Mouse (Mus musculus): ENCODE results near the gene Furin. TPM values are rescaled to one million over a fixed set of nuclear protein-coding genes. Genes with fewer than 3 reads are reported as not detected.

Furin gene
- polyA plus RNA-seq, 1 experiment from 2014 or later = 120 TPM

DNA sequence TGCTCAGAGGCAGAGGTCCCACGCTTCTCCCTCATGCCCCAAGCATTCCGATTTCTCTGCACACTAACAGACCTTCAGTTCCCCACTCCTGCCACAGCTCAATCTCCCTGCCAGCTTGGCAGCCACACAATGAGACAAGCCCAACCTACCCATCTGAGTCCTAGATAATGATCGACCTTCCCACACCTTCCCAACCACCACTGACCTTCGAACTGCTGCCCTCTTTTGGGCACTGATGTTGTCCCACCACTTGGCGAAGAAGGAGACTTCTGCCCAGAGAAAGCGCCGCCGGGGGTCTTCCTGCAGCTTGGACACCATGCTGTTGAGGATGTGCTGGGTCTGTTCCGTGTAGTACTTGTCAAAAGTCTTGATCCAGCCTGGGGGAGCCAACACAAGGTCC is 37.2 kb downstream of the Furin start:
- DNase-seq (ENCODE audit: low read depth, low spot score) (no peak), ATAC-seq (no peak)
- ChIA-PET POLR2A (no interaction called here), CTCF (interaction anchor here (4.2 kb wide), 1 partner anchor 26 kb away, joined by 20 read pairs; the partner anchor contains the start of genes Hddc3 and Unc45a)
- in situ Hi-C loops (cut with MboI; ENCODE audit: low pct_unique_long_range_greater_than_20kb) = no loop called here
- TF ChIP-seq CTCF (IDR thresholded peaks at IDR 0.05) = no peak
- H3K27me3 ChIP-seq = no peaks in the 10 kb centered on the region

DNA sequence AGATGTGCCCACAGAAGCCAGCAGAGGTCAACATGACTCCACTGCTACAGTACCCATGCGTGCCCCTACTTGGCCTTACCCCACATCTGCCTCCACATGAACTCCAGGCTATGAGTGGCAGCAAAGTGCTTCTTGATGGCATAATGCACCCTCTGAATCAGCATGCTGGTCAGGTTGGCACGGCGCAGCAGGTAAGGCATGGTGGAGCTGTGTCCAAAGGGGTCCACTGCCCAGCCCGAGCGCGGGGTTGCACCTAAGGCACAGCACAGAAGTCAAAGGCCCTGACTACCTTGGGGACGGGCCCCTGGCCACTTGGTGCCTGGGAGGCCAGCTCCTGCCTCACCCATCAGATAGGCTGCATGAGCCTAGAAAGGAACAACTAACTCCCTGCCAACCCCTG is 38.0 kb downstream of the Furin start:
- no peaks in the 10 kb centered on the region for H3K27me3 ChIP-seq
- POLR2A ChIA-PET = interaction anchor here (1.5 kb wide), 1 partner anchor 11 kb away, joined by 3 read pairs; no protein-coding TSS in a partner anchor
- ATAC-seq = no peak
- no peak for TF ChIP-seq CTCF (IDR thresholded peaks at IDR 0.05)
- in situ Hi-C loops (cut with MboI; ENCODE audit: low pct_unique_long_range_greater_than_20kb) = no loop called here
- DNase-seq (ENCODE audit: low read depth, low spot score) = no peak
- CTCF ChIA-PET = interaction anchor here (1.2 to 4.2 kb wide), 2 partner anchors 10 to 25 kb away, joined by 3 to 20 read pairs; partner anchors contain the start of genes Hddc3 and Unc45a

DNA sequence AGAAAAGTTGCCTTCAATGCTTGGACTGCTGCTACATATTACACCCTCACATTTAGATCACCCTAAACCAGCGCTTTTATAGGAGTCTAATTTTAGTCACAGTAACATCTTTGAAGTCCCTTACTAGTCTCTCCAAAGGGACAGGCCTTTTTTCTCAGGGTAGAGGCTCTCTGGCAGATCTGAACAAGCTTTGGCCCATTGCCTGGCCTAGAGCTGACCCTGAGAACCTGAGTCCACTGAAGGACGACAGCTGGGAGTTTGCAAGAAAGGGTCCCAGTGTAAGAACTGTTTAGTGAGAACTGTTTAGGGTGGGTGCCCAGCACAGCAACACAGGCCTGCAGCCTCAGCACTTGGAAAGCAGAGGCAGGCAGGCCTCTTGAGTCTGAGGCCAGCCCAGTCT is 39.5 kb downstream of the Furin start:
- POLR2A ChIA-PET = no interaction called here
- in situ Hi-C loops (cut with MboI; ENCODE audit: low pct_unique_long_range_greater_than_20kb) = no loop called here
- no peak for TF ChIP-seq CTCF (IDR thresholded peaks at IDR 0.05)
- no peak for ATAC-seq
- DNase-seq (ENCODE audit: low read depth, low spot score) = no peak
- no peaks in the 10 kb centered on the region for H3K27me3 ChIP-seq
- CTCF ChIA-PET = interaction anchor here (1.3 to 4.2 kb wide), 2 partner anchors 9 to 24 kb away, joined by 3 to 20 read pairs; partner anchors contain the start of genes Hddc3 and Unc45a

DNA sequence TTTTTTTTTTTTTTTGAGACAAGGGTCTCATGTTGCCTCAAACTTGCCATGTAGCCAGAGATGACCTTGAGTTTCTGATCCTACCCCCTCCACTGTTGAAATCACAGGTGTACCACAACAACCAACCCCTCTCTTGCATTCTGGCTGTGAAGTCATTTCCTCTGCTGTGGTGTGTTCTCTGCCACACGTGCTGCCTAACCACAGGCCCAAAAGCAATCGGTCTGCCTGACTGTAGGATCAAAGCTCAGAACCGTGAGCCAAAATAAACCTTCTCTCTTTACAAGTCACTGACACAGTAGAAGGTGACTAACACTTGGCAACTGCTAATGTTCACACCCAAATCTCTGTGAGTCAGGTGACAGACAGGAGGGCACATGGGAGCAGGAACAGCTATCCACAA is 44.8 kb downstream of the Furin start:
- CTCF ChIA-PET = no interaction called here
- no peak for TF ChIP-seq CTCF (IDR thresholded peaks at IDR 0.05)
- DNase-seq (ENCODE audit: low read depth, low spot score) (no peak), ATAC-seq (no peak)
- H3K27me3 ChIP-seq = no peaks in the 10 kb centered on the region
- in situ Hi-C loops (cut with MboI; ENCODE audit: low pct_unique_long_range_greater_than_20kb) = no loop called here
- POLR2A ChIA-PET = no interaction called here

DNA sequence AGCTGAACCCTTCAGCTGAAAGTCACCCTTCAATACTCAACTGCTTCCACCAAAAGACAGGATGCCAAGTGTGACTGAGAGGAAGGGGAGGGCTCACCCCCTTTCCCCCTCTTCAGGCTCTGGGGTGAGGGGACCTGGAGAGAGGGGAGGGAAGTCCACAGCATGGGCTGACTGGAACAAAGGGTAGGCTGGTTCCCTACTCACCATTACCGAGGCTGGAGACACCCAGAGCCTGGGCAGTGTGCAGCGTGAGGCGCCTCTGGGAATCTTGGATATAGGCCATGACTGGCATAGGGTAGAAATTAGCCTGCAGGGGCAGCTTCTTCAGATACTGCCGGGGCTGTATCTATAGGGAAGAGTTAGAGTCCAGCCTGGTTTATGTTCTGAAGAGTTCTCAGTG is 47.2 kb downstream of the Furin start:
- H3K27me3 ChIP-seq = no peaks in the 10 kb centered on the region
- DNase-seq (ENCODE audit: low read depth, low spot score) (no peak), ATAC-seq (no peak)
- TF ChIP-seq CTCF (IDR thresholded peaks at IDR 0.05) = no peak
- in situ Hi-C loops (cut with MboI; ENCODE audit: low pct_unique_long_range_greater_than_20kb) = no loop called here
- ChIA-PET CTCF (interaction anchor here (1.3 to 1.6 kb wide), 2 partner anchors 12 to 15 kb away, joined by 4 to 5 read pairs; partner anchors contain the start of gene Hddc3), POLR2A (interaction anchor here (0.9 kb wide), 1 partner anchor 243 kb away, joined by 3 read pairs; the partner anchor contains the start of gene Idh2)

DNA sequence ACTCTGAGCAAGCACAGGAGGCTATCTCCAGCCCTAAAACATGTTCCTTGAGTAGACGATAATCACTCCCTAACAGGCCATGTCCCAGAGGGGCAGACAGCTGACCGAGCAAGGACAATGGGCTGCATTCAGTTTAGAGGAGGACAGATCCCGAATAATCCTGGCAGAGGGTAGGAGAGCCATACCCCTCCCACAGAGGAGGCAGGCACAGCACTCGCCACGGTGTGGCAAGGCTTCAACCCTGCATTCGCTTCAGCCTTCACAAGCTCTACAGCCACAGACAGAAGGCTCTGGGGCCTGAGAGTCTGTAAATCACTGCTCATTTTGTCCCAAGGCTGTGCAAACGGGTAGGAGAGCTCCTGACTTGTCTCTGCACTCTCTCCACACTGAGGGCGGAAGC is 48.1 kb downstream of the Furin start:
- TF ChIP-seq CTCF (IDR thresholded peaks at IDR 0.05) = no peak
- no peaks in the 10 kb centered on the region for H3K27me3 ChIP-seq
- ChIA-PET POLR2A (no interaction called here), CTCF (interaction anchor here (1.3 to 1.6 kb wide), 3 partner anchors 8 to 14 kb away, joined by 3 to 5 read pairs (median 4); partner anchors contain the start of gene Hddc3)
- ATAC-seq (no peak), DNase-seq (ENCODE audit: low read depth, low spot score) (no peak)
- in situ Hi-C loops (cut with MboI; ENCODE audit: low pct_unique_long_range_greater_than_20kb) = no loop called here

DNA sequence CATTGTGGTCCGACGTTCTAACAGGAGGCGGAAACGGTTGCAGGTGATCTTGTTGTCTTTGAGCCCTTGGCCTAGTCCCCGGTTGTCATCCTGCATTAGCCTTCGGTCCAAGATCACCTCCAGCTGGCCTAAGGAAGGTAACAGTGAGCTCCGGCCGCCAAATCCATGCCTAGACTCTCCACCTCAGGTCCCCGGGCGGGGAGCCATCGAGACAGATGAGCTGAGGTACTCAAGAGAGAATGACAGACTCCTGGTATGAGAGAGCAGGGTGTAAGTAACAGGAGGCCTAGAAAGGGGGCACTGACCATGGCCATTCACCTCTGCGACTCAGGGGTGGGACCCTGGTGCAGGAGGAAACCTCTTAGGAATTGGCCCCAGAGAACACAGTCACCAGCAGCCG is 48.9 kb downstream of the Furin start:
- DNase-seq (ENCODE audit: low read depth, low spot score) (no peak), ATAC-seq (no peak)
- ChIA-PET CTCF (interaction anchor here (1.4 to 1.6 kb wide), 2 partner anchors 9 to 14 kb away, joined by 3 to 5 read pairs; no protein-coding TSS in a partner anchor), POLR2A (interaction anchor here (1.1 kb wide), 1 partner anchor 11 kb away, joined by 3 read pairs; no protein-coding TSS in a partner anchor)
- in situ Hi-C loops (cut with MboI; ENCODE audit: low pct_unique_long_range_greater_than_20kb) = no loop called here
- no peak for TF ChIP-seq CTCF (IDR thresholded peaks at IDR 0.05)
- no peaks in the 10 kb centered on the region for H3K27me3 ChIP-seq

DNA sequence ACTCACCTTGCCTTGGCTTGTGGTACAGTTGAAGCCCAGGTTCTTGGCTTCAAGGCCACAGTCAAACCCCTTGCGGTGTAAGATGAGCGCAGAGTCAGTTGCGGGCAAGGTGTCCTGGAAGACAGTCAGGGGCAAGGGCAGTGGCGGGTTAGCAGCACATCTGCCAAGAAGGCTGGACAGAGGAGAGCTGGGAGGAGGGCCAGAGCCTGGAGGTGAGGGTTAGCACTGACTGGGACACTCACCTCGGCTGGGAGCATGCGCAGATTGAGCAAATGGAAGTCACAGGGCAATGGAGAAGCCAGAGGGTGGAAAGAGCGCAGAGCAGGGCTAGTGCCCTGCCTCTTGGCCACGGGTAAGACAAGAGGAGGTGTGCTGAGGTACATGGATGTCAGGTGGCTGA is 52.3 kb downstream of the Furin start:
- no peak for ATAC-seq
- in situ Hi-C loops (cut with MboI; ENCODE audit: low pct_unique_long_range_greater_than_20kb) = no loop called here
- CTCF ChIA-PET = no interaction called here

DNA sequence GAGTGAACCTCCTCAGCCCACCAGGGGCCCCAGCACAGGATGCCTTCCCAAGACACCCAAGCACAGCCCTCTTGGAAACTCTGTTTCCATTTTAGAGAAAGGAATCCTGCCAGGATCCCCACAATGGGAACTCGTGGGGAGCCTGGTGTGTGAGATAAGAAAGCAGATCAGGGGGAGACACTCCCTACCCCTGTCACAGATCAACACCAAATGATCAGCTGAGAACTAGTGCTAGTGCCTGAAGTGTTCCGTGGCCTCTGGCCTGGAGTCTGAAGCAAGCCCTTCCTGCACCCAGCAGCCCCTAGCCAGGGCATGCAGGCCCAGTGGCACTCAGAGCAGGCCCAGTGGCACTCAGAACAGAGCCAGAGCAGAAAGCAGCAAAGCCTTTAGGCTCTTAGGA is 54.4 kb downstream of the Furin start:
- ChIA-PET POLR2A (no interaction called here), CTCF (no interaction called here)
- H3K27me3 ChIP-seq = no peaks in the 10 kb centered on the region
- DNase-seq (ENCODE audit: low read depth, low spot score) = no peak
- ATAC-seq = no peak
- in situ Hi-C loops (cut with MboI; ENCODE audit: low pct_unique_long_range_greater_than_20kb) = no loop called here
- TF ChIP-seq CTCF (IDR thresholded peaks at IDR 0.05) = no peak

More for the DNA sequence above, 52.3 kb downstream of the Furin start:
- no peak for TF ChIP-seq CTCF (IDR thresholded peaks at IDR 0.05)
- POLR2A ChIA-PET = interaction anchor here (1.0 kb wide), 1 partner anchor 9 kb away, joined by 4 read pairs; no protein-coding TSS in a partner anchor
- no peaks in the 10 kb centered on the region for H3K27me3 ChIP-seq
- DNase-seq (ENCODE audit: low read depth, low spot score) = no peak

DNA sequence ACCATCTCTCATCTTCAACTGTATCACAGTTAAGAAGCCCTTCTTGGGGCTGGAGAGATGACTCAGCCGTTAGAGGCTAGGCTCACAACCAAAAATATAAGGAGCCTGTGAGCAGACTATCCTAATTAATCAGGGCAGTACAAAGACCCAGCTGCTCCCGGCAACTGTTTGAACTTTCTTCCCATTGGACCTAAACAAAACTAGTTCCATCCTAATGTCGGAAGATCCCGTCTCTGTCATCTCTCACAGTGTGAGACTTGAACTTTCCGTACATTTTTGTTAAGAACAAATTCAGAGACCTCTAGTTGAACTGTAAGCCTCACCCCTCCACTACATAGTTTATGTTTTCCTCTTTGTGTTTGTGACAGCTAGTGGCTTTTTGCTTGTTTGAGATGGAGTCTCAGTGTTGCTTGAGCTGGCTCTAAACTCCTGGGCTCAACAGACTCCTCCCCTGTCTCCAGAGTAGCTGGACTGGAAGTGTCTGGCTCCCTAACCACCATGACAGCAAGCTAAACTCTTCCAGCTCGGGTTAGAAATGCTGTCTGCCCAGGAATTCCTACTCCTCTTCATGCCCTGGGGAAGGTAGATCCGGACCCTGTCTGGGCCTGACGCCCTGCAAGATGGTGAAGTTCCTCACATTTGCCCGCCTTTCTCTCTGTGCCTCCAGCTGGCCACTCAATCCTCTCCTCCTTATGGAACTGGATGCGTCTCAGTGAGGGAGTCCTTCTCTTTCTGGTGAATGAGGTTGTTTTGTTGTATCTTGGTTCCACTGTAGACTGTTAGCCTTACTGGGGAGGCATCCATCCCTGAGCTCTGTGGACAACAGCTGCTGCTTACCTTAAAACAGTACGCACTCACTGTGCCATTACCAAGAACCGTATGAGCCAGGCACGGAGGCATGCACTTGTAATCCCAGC is 57.3 kb downstream of the Furin start:
- ATAC-seq = no peak
- no peak for TF ChIP-seq CTCF (IDR thresholded peaks at IDR 0.05)
- DNase-seq (ENCODE audit: low read depth, low spot score) = no peak
- in situ Hi-C loops (cut with MboI; ENCODE audit: low pct_unique_long_range_greater_than_20kb) = no loop called here
- H3K27me3 ChIP-seq = no peaks in the 10 kb centered on the region
- ChIA-PET POLR2A (no interaction called here), CTCF (interaction anchor here (1.3 kb wide), 1 partner anchor 236 kb away, joined by 3 read pairs; no protein-coding TSS in a partner anchor)

DNA sequence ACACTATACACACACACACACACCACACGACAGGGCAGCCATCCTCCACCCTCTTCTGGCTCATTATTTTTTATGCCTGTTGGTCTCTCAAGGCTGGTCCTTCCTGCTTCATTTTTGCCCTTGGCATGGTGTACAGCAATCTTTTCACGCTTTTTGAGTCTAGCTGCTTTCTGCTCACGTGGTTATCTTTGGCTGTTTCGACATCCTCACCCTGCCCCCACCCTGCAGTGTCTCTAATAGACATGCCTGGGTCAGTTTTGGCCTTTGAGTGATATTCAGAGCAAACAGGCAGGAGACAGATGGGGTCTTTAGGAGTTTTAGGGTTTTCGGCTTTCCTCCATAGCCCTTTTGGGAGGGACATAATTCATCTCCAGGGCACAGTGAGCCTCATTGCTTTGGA is 58.4 kb downstream of the Furin start:
- ChIA-PET POLR2A (interaction anchor here (0.9 kb wide), 1 partner anchor 534 kb away, joined by 3 read pairs; no protein-coding TSS in a partner anchor), CTCF (no interaction called here)
- in situ Hi-C loops (cut with MboI; ENCODE audit: low pct_unique_long_range_greater_than_20kb) = no loop called here
- no peak for TF ChIP-seq CTCF (IDR thresholded peaks at IDR 0.05)
- DNase-seq (ENCODE audit: low read depth, low spot score) (no peak), ATAC-seq (no peak)
- no peaks in the 10 kb centered on the region for H3K27me3 ChIP-seq
